Mouse (Mus musculus) spleen, adult 2 months (tissue): ENCODE results near the gene Clp1. TPM values are rescaled to one million over a fixed set of nuclear protein-coding genes. Genes with fewer than 3 reads are reported as not detected.

Experiments
- DNase-seq, 2 experiments: peaks; one replicate each; pipeline versions ENCODE4 v3.0.0 to v3.0.0-alpha.2; 2012 to 2021; ENCODE audit warnings: low spot score in 2 of 2, low read depth in 1 of 2
- H3K27ac ChIP-seq: fragments of 200-500 bp; 2 replicates; pipeline ENCODE4 v1.5.1; 2012; ENCODE audit warnings: low read length, inconsistent platforms; ENCODE audit not compliant: insufficient read depth
- H3K27me3 ChIP-seq: fragments of 200-500 bp; 2 replicates; pipeline ENCODE4 v1.6.1; 2012; ENCODE audit warnings: mild to moderate bottlenecking, moderate library complexity, low read length, inconsistent platforms; ENCODE audit not compliant: control insufficient read depth, insufficient read depth
- H3K36me3 ChIP-seq: fragments of 200-500 bp; 2 replicates; pipeline ENCODE4 v1.6.1; 2012; ENCODE audit warnings: mild to moderate bottlenecking, low read length, inconsistent platforms; ENCODE audit not compliant: control insufficient read depth, insufficient read depth
- H3K4me1 ChIP-seq: fragments of 200-500 bp; 2 replicates; pipeline ENCODE4 v1.6.1; 2011; ENCODE audit warnings: inconsistent platforms; ENCODE audit not compliant: control insufficient read depth, insufficient read depth, insufficient read length
- H3K4me3 ChIP-seq: fragments of 200-500 bp; 2 replicates; pipeline ENCODE4 v1.5.1; 2011; ENCODE audit warnings: mild to moderate bottlenecking, inconsistent platforms; ENCODE audit not compliant: insufficient read depth, insufficient read length; ENCODE audit errors: extremely low read depth
- CTCF ChIP-seq: fragments of 200-500 bp; IDR thresholded peaks from 2 replicates; pipeline ENCODE4 v1.5.1; 2011; ENCODE audit warnings: mild to moderate bottlenecking, inconsistent platforms; ENCODE audit not compliant: insufficient read depth, insufficient read length, insufficient replicate concordance; ENCODE audit errors: extremely low read depth
- POLR2A ChIP-seq: fragments of 200-500 bp; IDR thresholded peaks from 2 replicates; pipeline ENCODE4 v1.6.1; 2011; ENCODE audit warnings: low read depth, low read length, inconsistent platforms
- WGBS: fragments of 180-500 bp; shearing (Covaris S2); methylation state at CpG from one replicate; pipeline ENCODE4 v1.1.7; 2018; 5-methylcytosine and 5-hydroxymethylcytosine counted together
- polyA plus RNA-seq: library from polyadenylated mRNA; depleted of rRNA; stranded (reverse); fragments of >200 nt; gene quantifications from 2 replicates; pipeline ENCODE4 v1.2.3, GENCODE M21; 2012

Gene Clp1
- polyA plus RNA-seq, 1 experiment: 12.8 TPM

DNA sequence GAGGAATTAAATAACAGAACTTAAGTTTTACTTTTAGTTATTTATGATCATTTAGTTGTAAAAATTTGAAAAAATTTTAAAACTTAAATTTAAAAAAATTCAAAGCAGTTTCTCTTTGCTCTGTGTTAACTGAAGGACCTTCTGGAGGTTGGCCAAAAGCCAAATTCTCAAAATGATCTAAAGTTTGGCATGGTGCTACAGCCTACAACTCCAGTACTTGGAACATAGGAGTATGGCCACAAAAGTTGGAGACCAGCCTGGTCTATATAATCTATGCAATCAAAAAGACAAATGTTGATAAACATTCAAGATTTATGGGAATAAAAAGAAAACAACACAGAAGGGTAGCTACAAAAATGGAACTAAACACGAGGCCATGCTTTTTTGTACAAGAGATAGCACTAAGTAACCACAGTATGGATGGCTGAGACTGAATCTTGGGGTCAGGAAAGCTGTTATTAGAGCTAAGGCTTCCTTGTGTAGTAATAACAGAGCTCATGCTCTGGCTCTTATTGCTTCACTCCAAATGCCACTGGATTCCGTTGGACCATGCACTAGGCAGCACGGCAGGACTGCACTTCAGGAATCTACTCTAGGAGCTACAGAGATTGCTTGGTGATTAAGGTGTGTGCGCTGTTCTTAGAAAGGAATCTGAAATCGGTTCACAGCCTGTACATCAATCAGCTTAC lies 32.0 kb downstream of the Clp1 start:
- H3K4me3 ChIP-seq: no peak overlapping the region
- TF ChIP-seq CTCF (no peak), POLR2A (no peak)
- peaks cover 27% of the 10 kb centered on the region for H3K36me3 ChIP-seq
- no peaks in the 10 kb centered on the region for H3K4me1 ChIP-seq
- H3K27ac ChIP-seq: no peak overlapping the region
- no peak for DNase-seq
- no peaks in the 10 kb centered on the region for H3K27me3 ChIP-seq
- 96% methylated on average over 5 of the region's 5 CpGs for WGBS

DNA sequence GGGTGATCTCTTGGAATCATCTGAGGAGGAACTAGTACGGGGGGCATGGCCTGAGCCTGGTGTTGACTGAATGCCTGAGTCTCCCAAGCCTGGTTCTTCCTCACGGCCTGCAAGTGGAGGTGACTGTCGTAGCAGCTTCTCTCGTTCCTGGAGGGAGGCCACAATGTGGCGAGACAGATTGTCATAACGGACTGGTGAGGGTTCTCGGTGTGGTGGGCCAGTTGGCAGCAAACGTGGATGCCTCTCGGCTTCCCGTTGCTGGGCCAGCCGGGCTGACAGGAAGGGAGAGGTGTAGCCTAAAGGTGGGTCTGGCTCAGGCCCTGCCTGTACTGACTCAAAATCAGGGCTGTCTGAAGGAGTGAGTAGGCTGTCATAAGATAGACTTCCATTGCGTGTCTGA lies 37.1 kb downstream of the Clp1 start:
- TF ChIP-seq POLR2A (no peak), CTCF (no peak)
- no peak for DNase-seq
- 97% methylated on average over 12 of the region's 12 CpGs for WGBS
- Histone ChIP-seq H3K27ac (no peak overlapping the region), H3K4me3 (no peak overlapping the region), H3K4me1 (no peaks in the 10 kb centered on the region), H3K27me3 (no peaks in the 10 kb centered on the region), H3K36me3 (peaks cover 48% of the 10 kb centered on the region)

DNA sequence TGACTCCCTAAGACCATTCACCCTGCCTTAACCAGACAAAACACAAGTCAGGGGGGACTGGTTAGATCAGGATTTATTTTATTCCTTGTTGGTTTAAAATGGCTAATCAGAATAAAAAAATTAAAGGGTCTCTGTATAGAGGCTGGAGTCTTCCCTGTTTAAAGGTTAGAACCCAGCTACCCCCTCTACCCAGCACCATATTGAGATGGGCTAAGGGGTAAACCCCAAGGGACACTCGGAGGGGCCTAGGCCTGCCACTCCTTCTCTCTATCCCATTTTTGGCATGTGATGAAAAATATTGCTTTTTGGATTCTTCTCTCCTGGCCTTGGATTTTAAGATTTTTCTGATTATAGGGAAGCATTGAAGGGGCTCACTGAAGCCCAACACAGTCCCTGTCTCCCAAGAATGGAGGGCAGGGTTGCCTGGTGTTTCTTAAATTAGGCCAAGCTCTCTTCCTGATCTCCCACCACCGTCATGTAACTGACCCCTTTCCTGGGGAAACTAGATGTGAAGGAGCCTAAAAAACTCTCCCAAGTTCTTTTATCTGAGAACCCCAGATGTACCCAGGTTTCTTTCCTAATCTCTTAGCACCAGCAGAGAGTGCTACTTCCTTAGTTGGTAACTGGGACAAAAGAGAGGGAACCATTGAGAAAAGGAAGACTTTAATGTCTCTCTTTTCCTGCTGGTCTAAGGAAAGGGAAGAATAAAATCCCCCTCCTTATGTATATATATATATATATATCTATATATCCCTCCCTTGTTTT lies 38.9 kb downstream of the Clp1 start:
- H3K4me1 ChIP-seq: no peaks in the 10 kb centered on the region
- 78% methylated on average over 2 of the region's 2 CpGs for WGBS
- H3K27me3 ChIP-seq: no peaks in the 10 kb centered on the region
- H3K36me3 ChIP-seq: peaks cover 42% of the 10 kb centered on the region
- no peak for TF ChIP-seq CTCF
- H3K4me3 ChIP-seq: no peak overlapping the region
- no peak overlapping the region for H3K27ac ChIP-seq
- no peak for DNase-seq

DNA sequence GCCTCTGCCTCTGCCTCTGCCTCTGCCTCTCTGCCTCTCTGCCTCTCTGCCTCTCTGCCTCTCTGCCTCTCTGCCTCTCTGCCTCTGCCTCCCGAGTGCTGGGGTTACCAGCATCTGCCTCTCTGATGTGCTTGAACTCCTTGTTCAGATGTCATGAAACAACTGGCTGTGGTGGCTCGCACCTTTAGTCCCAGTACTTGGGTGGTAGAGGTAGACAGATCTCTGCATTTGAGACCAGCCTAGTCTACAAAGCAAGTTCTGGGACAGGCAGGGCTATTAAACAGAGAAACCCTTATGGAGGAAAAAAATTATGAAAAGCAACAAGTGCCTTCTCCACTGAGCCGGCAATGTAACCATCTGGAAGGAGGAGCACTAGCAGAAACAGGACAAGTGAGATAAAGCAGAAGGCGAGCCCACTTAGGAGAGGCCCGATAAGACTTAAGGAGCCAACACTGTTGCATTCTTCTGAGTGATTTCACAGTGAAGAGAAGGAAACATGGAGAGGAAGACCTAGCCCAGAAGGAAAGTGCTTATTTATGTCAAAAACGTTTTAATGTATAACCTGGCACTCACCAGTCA lies 44.5 kb downstream of the Clp1 start:
- peak overlapping the region; percentile 32; the same call in 1 of the 2 replicates for H3K27ac ChIP-seq

DNA sequence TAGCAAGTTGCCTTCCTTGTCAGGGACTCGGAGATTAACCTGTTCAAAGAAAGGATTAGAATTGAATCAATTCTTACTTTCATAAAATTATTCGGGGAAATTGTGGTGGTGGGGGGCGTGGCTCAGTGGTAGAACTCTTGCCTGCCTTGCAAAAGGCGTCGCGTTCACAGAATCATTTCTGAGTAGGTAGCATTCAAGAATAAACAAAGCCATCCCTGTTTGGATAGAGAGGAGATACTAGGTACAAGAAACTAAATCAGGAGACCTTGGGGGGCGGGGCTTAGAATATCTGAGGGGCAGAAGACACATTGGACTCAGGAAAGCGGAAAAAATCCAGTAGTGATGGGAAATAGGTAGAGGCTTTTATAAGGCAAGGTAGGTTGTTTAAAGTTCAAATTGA lies 48.1 kb downstream of the Clp1 start, which contains the start of gene Tmx2:
Gene Tmx2, minus strand, starts transcription at position 125 of the 400 bp plus-strand sequence.
- no peak for DNase-seq
- WGBS: 19% methylated on average over 8 of the region's 8 CpGs
- peaks cover 7% of the 10 kb centered on the region for H3K36me3 ChIP-seq
- no peak for TF ChIP-seq POLR2A
- TF ChIP-seq CTCF: no peak
- H3K27ac ChIP-seq: peak within 1 kb of the TSS; percentile 27; the same call in 1 of the 2 replicates
- no peaks in the 10 kb centered on the region for H3K27me3 ChIP-seq
- H3K4me1 ChIP-seq: no peaks in the 10 kb centered on the region; the same call in 1 of the 2 replicates
- peak within 1 kb of the TSS; percentile 86 for H3K4me3 ChIP-seq

More for the DNA sequence above, 44.5 kb downstream of the Clp1 start:
- Histone ChIP-seq H3K27me3 (no peaks in the 10 kb centered on the region), H3K36me3 (peaks cover 14% of the 10 kb centered on the region), H3K4me3 (no peak overlapping the region), H3K4me1 (no peaks in the 10 kb centered on the region)
- TF ChIP-seq POLR2A (no peak), CTCF (no peak)
- 73% methylated on average over 6 of the region's 6 CpGs for WGBS
- DNase-seq: no peak

DNA sequence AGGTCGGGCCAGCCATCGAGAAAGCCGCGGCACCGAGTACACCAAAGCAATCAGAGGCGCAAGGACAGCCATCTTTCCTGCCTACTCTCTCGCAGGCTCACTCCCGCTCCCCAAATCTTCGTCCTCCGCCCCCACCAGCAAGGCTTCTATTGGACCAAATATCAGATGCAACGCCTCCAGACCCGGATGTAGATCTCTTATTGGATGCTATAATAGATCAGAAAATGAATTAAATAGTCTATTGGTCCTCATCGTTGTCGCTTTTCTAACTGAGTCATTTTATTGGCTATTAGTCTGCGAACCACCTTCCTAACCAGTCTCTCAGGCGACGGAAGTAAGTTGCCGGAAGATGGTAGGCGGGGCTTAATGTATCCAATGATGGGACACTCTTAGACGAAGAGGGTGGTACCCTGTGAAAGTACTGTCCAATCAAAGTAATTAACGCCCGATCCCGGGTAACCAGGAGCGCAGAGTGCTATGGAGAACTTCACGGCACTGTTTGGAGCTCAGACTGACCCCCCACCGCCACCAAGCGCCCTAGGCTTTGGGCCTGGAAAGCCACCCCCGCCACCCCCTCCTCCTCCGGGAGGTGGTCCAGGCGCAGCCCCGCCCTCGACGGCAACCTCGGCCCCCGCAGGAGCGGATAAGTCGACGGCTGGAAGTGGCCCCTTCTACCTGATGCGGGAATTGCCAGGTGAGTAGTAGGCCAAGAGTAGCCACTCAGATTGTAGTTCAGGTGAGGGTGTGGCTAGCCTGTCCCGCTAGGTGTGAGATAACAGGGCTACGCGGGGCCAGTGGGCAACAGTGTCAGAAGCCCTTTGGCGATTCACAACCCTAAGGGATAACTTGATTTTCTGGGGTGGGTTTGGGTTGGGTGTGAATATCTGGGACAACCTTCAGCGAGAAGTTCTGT lies 48.9 kb downstream of the Clp1 start, which contains the start of the genes Gm28635 and Med19:
Gene Gm28635, minus strand, starts transcription at position 74 of the 913 bp plus-strand sequence.
Gene Med19, plus strand, starts transcription at position 435 of the 913 bp plus-strand sequence.
- Histone ChIP-seq H3K27ac (peak within 1 kb of the TSS; percentile 61), H3K4me3 (peak within 1 kb of the TSS; percentile 86), H3K4me1 (no peaks in the 10 kb centered on the region; the same call in 1 of the 2 replicates), H3K36me3 (peaks cover 10% of the 10 kb centered on the region), H3K27me3 (no peaks in the 10 kb centered on the region)
- peak; percentile 88 to 99 for DNase-seq
- no peak for TF ChIP-seq CTCF
- 0 out of 2 replicates have a peak, but pooled peaks have one; percentile 29 for TF ChIP-seq POLR2A
- WGBS: under 1% methylated on average over 43 of the region's 44 CpGs
